Mouse (Mus musculus): Measurements from ENCODE around the gene Mrap.

Gene Mrap

GRCm38 (mm10) chr16:90738092-90738956 lies at the start of gene Mrap:
Gene Mrap, plus strand, starts transcription at chr16:90738207.
- DNase-seq (ENCODE audit: low spot score), result peak; percentile 35

GRCm38 (mm10) chr16:90692704-90693385 lies 45.2 kb upstream of the Mrap start:
- DNase-seq (ENCODE audit: low spot score), result no peak

- no peak for DNase-seq (ENCODE audit: low spot score)
These were observed 44.4 kb upstream of the Mrap start for GRCm38 (mm10) chr16:90693625-90694024.

GRCm38 (mm10) chr16:90694719-90695118 lies 43.3 kb upstream of the Mrap start:
- peak; percentile 70 for DNase-seq (ENCODE audit: low spot score)

- no peak for DNase-seq (ENCODE audit: low spot score)
These were observed 42.9 kb upstream of the Mrap start for GRCm38 (mm10) chr16:90695121-90695520.

GRCm38 (mm10) chr16:90696306-90696705 lies 41.7 kb upstream of the Mrap start:
- DNase-seq (ENCODE audit: low spot score), result no peak

- no peak for DNase-seq (ENCODE audit: low spot score)
These were observed 38.6 kb upstream of the Mrap start for GRCm38 (mm10) chr16:90699390-90699789.

- no peak for DNase-seq (ENCODE audit: low spot score)
These were observed 36.5 kb upstream of the Mrap start for GRCm38 (mm10) chr16:90701541-90701940.

GRCm38 (mm10) chr16:90703646-90704045 lies 34.4 kb upstream of the Mrap start:
- DNase-seq (ENCODE audit: low spot score), result no peak

GRCm38 (mm10) chr16:90704161-90704825 lies 33.7 kb upstream of the Mrap start:
- no peak for DNase-seq (ENCODE audit: low spot score)

GRCm38 (mm10) chr16:90706279-90706678 lies 31.7 kb upstream of the Mrap start:
- no peak for DNase-seq (ENCODE audit: low spot score)

- DNase-seq (ENCODE audit: low spot score), result peak; percentile 91
These were observed 28.2 kb upstream of the Mrap start for GRCm38 (mm10) chr16:90709711-90710289.

GRCm38 (mm10) chr16:90710313-90710712 lies 27.7 kb upstream of the Mrap start:
- DNase-seq (ENCODE audit: low spot score), result peak; percentile 28

- DNase-seq (ENCODE audit: low spot score), result no peak
These were observed 14.0 kb upstream of the Mrap start for GRCm38 (mm10) chr16:90724051-90724450.

- peak; percentile 8 for DNase-seq (ENCODE audit: low spot score)
These were observed 11.3 kb upstream of the Mrap start for GRCm38 (mm10) chr16:90726600-90727227.

- peak; percentile 96 for DNase-seq (ENCODE audit: low spot score)
These were observed 10.5 kb upstream of the Mrap start, which contains the start of gene Mis18a for GRCm38 (mm10) chr16:90727233-90728115. Gene Mis18a, minus strand, starts transcription at chr16:90727404.

GRCm38 (mm10) chr16:90735611-90736010 lies 2.4 kb upstream of the Mrap start:
- DNase-seq (ENCODE audit: low spot score), result no peak

GRCm38 (mm10) chr16:90736672-90737270 lies 1.2 kb upstream of the Mrap start:
- DNase-seq (ENCODE audit: low spot score), result no peak

- DNase-seq (ENCODE audit: low spot score), result no peak
These were observed 9.1 kb downstream of the Mrap start for GRCm38 (mm10) chr16:90747143-90747542.

GRCm38 (mm10) chr16:90748169-90748568 lies 10.2 kb downstream of the Mrap start:
- no peak for DNase-seq (ENCODE audit: low spot score)

Data from MN1 (cell line).